Mouse (Mus musculus) cerebellum, adult 9-10 months (tissue): ENCODE measurements around the gene Gadd45b.

Experiments used
- DNase-seq: peaks from one replicate; pipeline ENCODE4 v3.0.0; 2022

Gene Gadd45b

GRCm38 (mm10) chr10:80909375-80910162 is 20.3 kb upstream of the Gadd45b start:
- DNase-seq, result no peak

DNA sequence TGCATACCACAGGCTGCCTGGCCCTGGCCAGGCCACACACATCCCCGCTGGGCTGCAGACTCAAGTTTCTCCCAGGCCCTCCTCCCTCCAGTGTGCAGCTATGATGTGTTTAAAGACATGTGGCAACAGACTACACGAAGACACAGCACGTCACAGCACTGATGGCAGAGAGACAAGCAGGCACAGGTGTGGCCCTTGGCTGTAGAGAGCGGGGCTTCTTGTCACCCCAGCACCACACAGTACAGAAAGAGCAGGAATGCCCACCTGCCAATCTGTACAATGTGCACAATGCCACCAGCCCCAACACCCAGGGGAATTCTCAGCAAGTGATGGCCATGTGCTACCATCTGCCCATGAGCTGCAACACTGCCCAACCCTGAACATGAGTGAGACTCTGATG is 18.5 kb upstream of the Gadd45b start:
- no peak for DNase-seq

DNA sequence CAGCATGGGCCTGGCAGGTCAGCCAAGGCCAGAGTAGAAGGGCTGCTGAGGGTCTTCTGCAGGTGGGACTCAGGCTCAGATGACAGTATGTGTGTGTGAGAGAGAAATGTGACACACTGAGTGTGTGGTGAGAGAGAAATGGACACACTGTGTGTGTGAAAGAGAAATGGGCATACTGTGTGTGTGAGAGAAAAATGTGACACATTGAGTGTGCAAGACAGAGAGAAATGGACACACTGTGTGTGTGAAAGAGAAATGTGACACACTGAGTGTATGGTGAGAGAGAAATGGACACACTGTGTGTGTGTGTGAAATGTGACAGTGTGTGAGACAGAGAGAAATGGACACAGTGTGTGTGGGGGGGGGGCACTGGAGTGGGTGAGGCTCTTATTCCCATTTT is 18.0 kb upstream of the Gadd45b start:
- DNase-seq, result no peak

- DNase-seq, result no peak
Observed at GRCm38 (mm10) chr10:80913364-80914011, 16.4 kb upstream of the Gadd45b start.

- DNase-seq, result peak; percentile 92
Observed at GRCm38 (mm10) chr10:80914253-80914656, 15.6 kb upstream of the Gadd45b start.

DNA sequence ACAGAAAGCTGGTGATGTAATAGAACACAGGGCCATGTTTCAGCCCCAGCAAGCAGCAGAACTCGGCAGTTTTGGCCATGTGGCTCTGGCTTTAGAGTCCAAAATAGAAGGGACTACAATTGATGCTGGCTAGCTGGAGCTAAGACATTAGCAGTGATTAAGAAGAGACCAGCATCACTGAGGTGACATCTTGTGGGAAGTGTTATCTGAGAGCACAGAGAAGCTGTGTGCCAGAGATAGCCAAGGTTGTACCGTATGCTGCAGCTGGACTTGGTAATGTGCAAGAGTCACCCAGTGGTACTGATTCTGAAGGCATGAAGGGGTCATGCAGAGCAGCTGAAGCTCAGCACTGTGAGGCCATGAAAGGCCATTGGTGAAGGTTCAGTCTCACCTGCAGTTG is 14.6 kb upstream of the Gadd45b start:
- DNase-seq, result no peak

DNA sequence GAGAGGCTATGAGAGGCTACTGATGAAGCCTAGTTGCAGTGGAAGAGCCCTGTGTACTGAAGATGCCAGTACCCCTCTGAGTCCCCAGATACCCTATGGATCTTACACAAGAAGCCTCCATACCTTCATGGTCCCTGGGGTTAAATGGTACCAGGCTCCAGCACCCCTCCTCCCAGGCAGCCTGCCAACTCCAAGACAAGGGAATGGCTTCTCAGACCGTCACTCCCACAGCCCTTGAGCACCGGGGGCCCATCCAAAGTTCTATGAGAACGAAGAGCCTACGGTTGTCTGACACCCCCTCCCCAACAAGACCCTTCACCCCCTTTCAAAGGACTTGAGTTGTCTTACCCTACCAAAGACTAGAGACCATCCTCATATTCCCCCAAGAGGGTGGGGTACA is 14.1 kb upstream of the Gadd45b start:
- DNase-seq, result peak; percentile 63

DNA sequence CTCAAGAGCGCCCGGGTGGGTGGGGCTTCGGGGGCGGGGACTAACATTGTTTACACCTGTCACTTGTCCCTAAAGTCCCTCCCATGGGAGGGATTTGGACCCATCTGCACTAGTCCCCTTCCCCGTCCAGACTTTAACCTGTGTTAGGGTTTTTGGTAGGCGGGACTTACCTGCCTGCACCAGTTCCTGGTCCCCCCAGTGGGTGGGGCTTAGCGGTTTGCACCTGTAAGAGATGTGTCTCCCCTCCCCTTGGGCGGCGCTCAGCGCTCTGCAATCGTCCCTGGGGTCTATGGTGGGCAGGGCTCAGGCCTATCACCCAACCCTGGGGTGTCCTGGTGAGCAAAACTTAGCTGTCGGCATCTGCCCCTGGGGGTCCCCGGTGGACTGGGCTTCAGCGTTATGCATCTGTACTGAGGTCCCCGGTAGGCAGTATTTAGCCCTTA is 12.5 kb upstream of the Gadd45b start:
- peak; percentile 75 for DNase-seq

DNA sequence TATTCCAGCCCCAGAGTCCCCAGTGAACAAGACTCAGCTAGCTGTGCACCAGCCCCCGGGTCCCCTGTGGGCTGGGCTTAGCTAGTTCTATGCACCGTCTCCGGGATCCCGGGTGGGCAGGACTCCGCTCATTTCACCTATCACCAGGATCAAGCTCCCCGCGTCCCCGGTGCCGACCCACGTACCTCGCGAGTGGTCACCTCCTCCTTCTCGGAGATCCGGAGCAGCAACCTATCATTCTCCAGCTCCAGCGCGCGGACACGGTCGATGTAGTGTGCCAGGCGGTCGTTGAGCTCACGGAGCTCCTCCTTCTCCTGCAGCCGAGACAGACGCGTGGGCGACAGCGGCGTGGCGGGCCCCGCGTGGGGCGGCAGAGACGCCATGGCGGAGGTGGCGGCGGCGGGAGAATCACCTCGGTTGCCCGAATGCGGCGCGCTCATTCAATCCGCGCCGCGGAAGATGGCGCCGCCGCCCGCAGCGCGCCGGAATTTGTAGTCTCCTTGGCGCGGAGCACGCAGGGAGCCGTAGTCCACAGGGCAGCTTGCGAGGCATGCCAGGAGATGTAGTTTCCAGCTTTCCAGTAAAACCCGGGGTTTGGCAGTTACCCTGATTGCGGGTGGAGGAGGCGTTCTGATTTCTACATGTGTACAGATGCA is 12.0 kb upstream of the Gadd45b start, which contains the start of gene Lmnb2:
TSS of gene Lmnb2 (minus strand) at position 467 of the 656 bp plus-strand sequence.
- DNase-seq, result peak; percentile 89

DNA sequence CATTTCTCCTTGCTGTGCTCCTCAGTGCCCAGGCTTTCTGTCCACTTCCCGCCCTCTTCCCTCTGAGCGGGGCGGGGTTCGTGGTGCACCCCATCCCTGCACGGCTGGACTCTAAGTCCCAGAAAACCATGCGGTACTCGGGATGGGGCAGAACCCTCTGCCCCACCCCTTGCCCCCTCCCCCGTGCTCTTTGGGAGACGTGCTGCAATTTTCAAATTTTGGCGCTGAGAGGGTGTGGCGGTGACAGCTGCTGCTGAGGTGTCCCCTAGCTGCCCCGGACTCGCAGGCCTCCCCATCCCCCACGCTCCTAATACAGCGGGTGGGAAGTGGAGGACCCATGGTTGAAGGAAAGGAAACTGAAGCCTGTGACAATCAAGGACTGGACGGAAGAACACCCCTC is 8.0 kb upstream of the Gadd45b start:
- no peak for DNase-seq

GRCm38 (mm10) chr10:80925472-80925871 is 4.4 kb upstream of the Gadd45b start:
- peak; percentile 37 for DNase-seq

DNA sequence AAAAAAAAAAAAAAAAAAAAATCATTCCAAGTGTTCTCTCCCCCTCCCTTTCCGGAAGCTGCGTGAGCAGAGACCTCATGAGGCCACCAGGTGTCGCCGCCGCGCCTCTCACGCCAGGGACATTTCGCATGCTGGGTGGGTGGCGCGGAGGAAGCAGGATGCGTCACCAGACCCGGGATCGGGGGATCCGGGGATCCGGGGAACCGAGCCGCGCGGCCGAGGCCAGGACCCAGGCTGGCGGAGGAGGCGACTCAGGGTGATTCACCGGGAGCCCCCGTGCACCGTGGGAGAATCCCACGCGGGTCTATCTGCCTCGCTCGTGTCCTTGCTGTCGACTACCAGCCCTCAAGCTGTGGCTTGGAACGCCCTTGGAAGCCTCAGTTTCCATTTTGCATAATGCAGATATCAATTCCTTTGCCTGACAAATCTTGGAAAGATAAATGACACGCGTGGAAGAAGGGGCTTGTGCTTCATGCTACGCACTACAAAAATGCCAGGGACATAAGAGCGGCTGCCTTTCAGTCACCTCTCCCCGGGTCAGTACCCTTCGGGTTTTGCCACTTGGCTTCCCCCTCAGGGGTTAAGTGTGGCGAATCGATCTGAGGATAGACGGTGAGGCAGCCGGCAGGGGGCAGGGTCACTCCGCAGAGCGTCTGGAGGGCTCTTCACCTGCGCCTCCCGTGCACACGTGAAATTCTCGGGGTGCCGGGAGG is 1.1 kb upstream of the Gadd45b start:
- peak; percentile 94 for DNase-seq

DNA sequence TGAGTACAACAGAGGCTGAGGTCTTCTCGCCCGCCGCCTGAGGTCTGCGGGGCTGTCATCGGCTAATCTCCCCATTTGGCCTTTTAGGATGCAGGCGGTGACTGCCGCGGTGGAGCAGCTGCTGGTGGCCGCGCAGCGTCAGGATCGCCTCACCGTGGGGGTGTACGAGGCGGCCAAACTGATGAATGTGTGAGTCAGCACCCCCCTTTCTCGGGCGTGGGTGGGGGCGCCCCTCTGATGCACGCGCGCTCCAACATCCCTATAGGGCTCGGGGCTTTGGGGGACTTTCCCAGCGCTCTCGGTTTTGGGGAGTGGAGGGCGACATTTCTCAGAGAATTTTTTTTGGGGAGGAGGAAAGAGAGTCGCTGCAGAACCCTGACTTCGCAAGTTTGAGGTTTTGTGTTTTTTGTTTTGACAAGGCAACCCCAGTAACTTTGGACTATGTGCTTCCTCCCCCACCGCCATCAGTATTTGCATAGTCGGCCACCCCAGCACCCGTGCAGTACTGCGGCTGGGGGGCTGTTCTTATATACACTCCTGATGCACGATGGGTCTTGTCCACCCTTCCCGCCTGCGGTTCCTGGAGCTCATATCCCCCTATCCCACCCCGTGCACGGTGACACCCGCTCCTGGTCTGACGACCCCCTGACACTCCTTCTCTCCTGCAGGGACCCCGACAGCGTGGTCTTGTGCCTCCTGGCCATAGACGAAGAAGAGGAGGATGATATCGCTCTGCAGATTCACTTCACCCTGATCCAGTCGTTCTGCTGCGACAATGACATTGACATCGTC is 684 bp downstream of the Gadd45b start:
- DNase-seq, result peak; percentile 72

DNA sequence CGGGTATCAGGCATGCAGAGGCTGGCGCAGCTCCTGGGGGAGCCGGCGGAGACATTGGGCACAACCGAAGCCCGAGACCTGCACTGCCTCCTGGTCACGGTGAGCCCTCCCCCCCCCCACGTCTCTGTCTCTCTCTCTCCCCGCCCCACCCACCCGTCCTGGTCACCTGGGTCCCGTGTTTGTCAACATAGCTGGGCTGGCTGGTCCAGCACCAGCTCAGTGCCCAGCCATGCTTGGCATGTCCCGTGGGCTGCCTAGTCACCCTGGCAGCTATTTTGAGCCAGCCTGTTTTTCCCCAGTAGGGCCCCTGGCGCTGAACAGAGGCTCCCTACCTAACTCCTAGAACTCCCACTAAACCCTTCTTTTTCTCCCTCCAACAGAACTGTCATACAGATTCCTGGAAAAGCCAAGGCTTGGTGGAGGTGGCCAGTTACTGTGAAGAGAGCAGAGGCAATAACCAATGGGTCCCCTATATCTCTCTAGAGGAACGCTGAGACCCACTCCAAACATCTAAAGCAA is 1.3 kb downstream of the Gadd45b start:
- DNase-seq, result peak; percentile 55

- DNase-seq, result no peak
Observed at GRCm38 (mm10) chr10:80931695-80932094, 1.8 kb downstream of the Gadd45b start.

DNA sequence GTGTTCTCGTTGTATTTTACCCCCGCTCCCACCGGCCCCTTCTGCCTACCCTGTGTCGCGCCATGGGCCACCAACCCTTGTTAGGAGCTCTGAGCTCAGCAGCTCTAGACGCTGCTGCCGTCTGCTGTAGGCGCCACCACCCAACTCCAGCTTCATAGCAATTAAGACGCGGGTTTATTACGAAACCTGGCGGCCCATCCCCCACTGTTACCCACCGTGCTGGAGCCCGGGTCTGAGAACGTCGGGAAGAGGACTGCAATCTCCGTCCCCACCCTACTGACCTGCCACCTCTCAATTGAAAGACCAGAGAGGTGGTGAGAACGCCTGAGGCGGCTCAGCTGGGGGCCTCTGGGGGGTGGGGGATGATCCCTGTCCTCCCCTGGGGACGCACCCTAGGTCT is 2.3 kb downstream of the Gadd45b start:
- peak; percentile 48 for DNase-seq

- DNase-seq, result peak; percentile 45
Observed at GRCm38 (mm10) chr10:80932700-80933420, 3.0 kb downstream of the Gadd45b start.

- peak; percentile 45 for DNase-seq
Observed at GRCm38 (mm10) chr10:80933421-80933979, 3.6 kb downstream of the Gadd45b start.

DNA sequence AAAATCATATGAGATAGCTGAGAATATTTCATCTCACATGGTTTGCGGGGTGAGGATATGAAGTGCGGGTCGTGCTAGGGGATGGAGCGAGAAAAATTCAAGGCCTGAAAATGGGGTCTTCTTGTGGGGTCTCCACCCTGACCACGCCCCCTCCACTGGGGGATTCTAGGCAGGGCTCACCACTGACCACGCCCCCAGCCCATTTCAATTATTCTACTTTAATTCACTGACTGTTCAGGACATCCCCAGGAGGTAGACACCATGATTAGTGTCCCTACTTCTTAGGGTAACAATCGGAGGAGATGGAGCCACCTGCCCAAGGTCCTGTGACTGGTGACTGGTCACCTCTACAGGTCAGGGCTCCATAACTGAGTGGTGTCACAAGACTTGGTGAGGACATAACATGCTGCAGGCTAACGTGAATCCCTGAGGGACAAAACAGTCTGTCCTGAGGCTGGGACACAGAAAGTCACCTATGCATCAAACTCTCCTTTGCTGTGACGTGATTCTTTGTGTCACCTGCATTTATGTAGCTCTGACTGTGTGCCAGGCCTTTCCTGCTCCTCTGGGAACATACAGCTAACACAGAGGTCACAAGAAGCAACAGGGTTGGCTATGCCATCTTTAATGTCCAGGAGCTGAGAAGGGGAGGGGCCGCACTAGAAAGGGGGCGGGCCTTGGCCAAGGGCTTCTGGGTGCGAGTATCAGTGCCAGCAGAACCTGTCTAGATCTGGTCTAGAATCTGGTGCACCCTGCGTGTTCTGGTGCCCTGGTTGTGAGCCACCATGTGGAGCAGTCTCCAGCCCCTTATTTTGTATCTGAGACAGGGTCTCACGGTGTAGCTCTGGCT is 4.5 kb downstream of the Gadd45b start:
- DNase-seq, result peak; percentile 29

DNA sequence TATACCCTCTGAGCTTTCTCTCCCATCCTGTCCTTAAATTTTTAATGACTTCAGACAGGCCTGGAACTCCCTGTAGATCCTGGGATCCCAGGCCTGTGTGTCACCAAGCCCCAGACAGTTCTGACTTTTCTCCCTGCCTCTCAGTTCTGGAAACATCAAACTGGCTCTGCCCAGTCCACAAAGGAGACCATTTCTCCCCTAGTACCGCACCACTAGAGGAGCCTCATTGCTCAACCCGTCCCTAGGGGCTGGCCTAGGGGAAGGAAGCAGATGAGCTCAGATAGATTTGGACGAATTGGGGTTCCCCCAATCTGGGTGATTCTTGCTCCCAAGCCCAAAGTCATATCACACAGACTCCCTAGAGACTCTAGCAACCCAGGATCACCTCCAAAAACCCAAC is 5.4 kb downstream of the Gadd45b start:
- no peak for DNase-seq
